Mouse (Mus musculus) CH12.LX (cell line): ENCODE measurements at regions not wholly inside any gene's neighbourhood (a gene's known extent, or its start where the extent isn't known, plus 50 kb on each side); places are given as distances from the start of the nearest gene placed in this dataset.

Source experiments
- DNase-seq: peaks from one replicate; pipeline ENCODE4 v3.0.0-alpha.2; 2013; ENCODE audit errors: extremely low read depth
- H3K27ac ChIP-seq: 2 replicates; pipeline ENCODE4 v1.5.1; 2012; ENCODE audit warnings: low read depth, mild to moderate bottlenecking, control low read depth, moderate library complexity; ENCODE audit not compliant: insufficient read depth
- H3K27me3 ChIP-seq: replicated peaks from 2 replicates; pipeline ENCODE3; 2012; ENCODE audit warnings: inconsistent platforms
- H3K36me3 ChIP-seq, 2 experiments: replicated peaks in 1 of 2; 2 replicates each; pipeline versions ENCODE3 to v1.6.1; 2012; ENCODE audit warnings: inconsistent platforms in 1 of 2, low read length in 1 of 2, mild to moderate bottlenecking in 1 of 2, mixed read lengths in 1 of 2, moderate library complexity in 1 of 2; ENCODE audit not compliant: control insufficient read depth in 1 of 2, insufficient read depth in 1 of 2
- H3K4me1 ChIP-seq, 2 experiments: 2 replicates each; pipeline ENCODE4 v1.6.1; 2012; ENCODE audit warnings: inconsistent platforms in 1 of 2, moderate library complexity in 1 of 2; ENCODE audit not compliant: insufficient read depth in 2 of 2, control insufficient read depth in 1 of 2
- H3K4me2 ChIP-seq: 2 replicates; pipeline ENCODE4 v1.6.1; 2012; ENCODE audit warnings: low read depth, mild to moderate bottlenecking, control low read depth; ENCODE audit not compliant: poor library complexity, insufficient read depth, severe bottlenecking
- H3K4me3 ChIP-seq, 3 experiments: fragments of 150-350 bp in 1 of 3; sonication (generic) in 1 of 3; replicated peaks in 1 of 3; 2 replicates each; pipeline versions ENCODE3 to v1.5.1; 2011 to 2012; ENCODE audit warnings: low read depth in 2 of 3, low read length in 2 of 3, mild to moderate bottlenecking in 2 of 3, moderate library complexity in 2 of 3, control low read depth in 1 of 3, improper control_type of control experiment in 1 of 3, inconsistent platforms in 1 of 3, mixed read lengths in 1 of 3; ENCODE audit not compliant: poor library complexity in 1 of 3
- H3K79me2 ChIP-seq: replicated peaks from 2 replicates; pipeline ENCODE4 v1.6.1; 2012; ENCODE audit warnings: mild to moderate bottlenecking, moderate library complexity; ENCODE audit not compliant: control insufficient read depth, poor library complexity, insufficient read depth, severe bottlenecking; ENCODE audit errors: extremely low read depth
- H3K9ac ChIP-seq: 2 replicates; pipeline ENCODE4 v1.6.1; 2012; ENCODE audit warnings: low read depth, mild to moderate bottlenecking, control low read depth, moderate library complexity; ENCODE audit not compliant: insufficient read depth
- H3K9me3 ChIP-seq: replicated peaks from 2 replicates; pipeline ENCODE3; 2012; ENCODE audit warnings: low read length, inconsistent platforms, mixed read lengths
- BHLHE40 ChIP-seq: IDR thresholded peaks from 2 replicates; pipeline ENCODE4 v1.6.1; 2011; ENCODE audit warnings: mild to moderate bottlenecking, low read depth, low read length, improper control_type of control experiment
- CHD2 ChIP-seq: IDR thresholded peaks from 2 replicates; pipeline ENCODE4 v1.6.1; 2011; ENCODE audit warnings: low read length, improper control_type of control experiment
- CTCF ChIP-seq, 2 experiments: IDR thresholded peaks in 1 of 2; conservative IDR thresholded peaks in 1 of 2; 2 replicates each; pipeline ENCODE4 v1.5.1; 2011 to 2012; ENCODE audit warnings: low read depth in 2 of 2, low read length in 2 of 2, improper control_type of control experiment in 1 of 2, inconsistent platforms in 1 of 2, mild to moderate bottlenecking in 1 of 2, moderate library complexity in 1 of 2
- E2F4 ChIP-seq: IDR thresholded peaks from 2 replicates; pipeline ENCODE4 v1.6.1; 2011; ENCODE audit warnings: low read depth, low read length, improper control_type of control experiment; ENCODE audit not compliant: insufficient replicate concordance
- ELF1 ChIP-seq: IDR thresholded peaks from 2 replicates; pipeline ENCODE4 v1.6.1; 2014; ENCODE audit warnings: low read depth, mild to moderate bottlenecking, inconsistent platforms, low read length, improper control_type of control experiment
- ETS1 ChIP-seq: conservative IDR thresholded peaks from 2 replicates; pipeline ENCODE4 v1.6.1; 2012; ENCODE audit warnings: low read depth, mild to moderate bottlenecking, inconsistent platforms, low read length, improper control_type of control experiment, moderate library complexity
- GABPA ChIP-seq: IDR thresholded peaks from 2 replicates; pipeline ENCODE4 v1.6.1; 2012; ENCODE audit warnings: low read depth, low read length, improper control_type of control experiment, inconsistent platforms; ENCODE audit not compliant: insufficient replicate concordance
- HCFC1 ChIP-seq: IDR thresholded peaks from 2 replicates; pipeline ENCODE4 v1.6.1; 2012; ENCODE audit warnings: low read depth, mild to moderate bottlenecking, inconsistent platforms, low read length, improper control_type of control experiment
- IRF4 ChIP-seq: IDR thresholded peaks from 2 replicates; pipeline ENCODE4 v1.6.1; 2014; ENCODE audit warnings: low read depth, mild to moderate bottlenecking, inconsistent platforms, low read length, improper control_type of control experiment
- JUN ChIP-seq: IDR thresholded peaks from 2 replicates; pipeline ENCODE4 v1.6.1; 2011; ENCODE audit warnings: low read depth, mild to moderate bottlenecking, low read length, improper control_type of control experiment, moderate library complexity; ENCODE audit not compliant: insufficient read depth
- JUND ChIP-seq: conservative IDR thresholded peaks from 2 replicates; pipeline ENCODE4 v1.6.1; 2011; ENCODE audit warnings: low read depth, low read length, improper control_type of control experiment
- MAFK ChIP-seq: IDR thresholded peaks from 2 replicates; pipeline ENCODE4 v1.6.1; 2011; ENCODE audit warnings: low read length, improper control_type of control experiment; ENCODE audit not compliant: insufficient replicate concordance
- MAX ChIP-seq: IDR thresholded peaks from 2 replicates; pipeline ENCODE4 v1.6.1; 2011; ENCODE audit warnings: low read length, improper control_type of control experiment
- NELFE ChIP-seq: IDR thresholded peaks from 2 replicates; pipeline ENCODE4 v1.6.1; 2011; ENCODE audit warnings: low read depth, low read length, improper control_type of control experiment
- NRF1 ChIP-seq: IDR thresholded peaks from 2 replicates; pipeline ENCODE4 v1.6.1; 2014; ENCODE audit warnings: low read depth, mild to moderate bottlenecking, inconsistent platforms, low read length, improper control_type of control experiment, moderate library complexity
- PAX5 ChIP-seq: IDR thresholded peaks from 2 replicates; pipeline ENCODE4 v1.6.1; 2012; ENCODE audit warnings: low read length, inconsistent platforms, mixed read lengths
- POLR2A ChIP-seq: IDR thresholded peaks from 2 replicates; pipeline ENCODE4 v1.6.1; 2011; ENCODE audit warnings: low read depth, mild to moderate bottlenecking, improper control_type of control experiment, low read length
- POLR2AphosphoS2 ChIP-seq: IDR thresholded peaks from 2 replicates; pipeline ENCODE4 v1.6.1; 2011; ENCODE audit warnings: low read depth, low read length, improper control_type of control experiment
- SIN3A ChIP-seq: IDR thresholded peaks from 2 replicates; pipeline ENCODE4 v1.6.1; 2012; ENCODE audit warnings: low read length, improper control_type of control experiment, inconsistent platforms
- UBTF ChIP-seq: IDR thresholded peaks from 2 replicates; pipeline ENCODE4 v1.6.1; 2012; ENCODE audit warnings: low read depth, mild to moderate bottlenecking, inconsistent platforms, low read length, improper control_type of control experiment, moderate library complexity
- USF1 ChIP-seq: IDR thresholded peaks from 2 replicates; pipeline ENCODE4 v1.6.1; 2014; ENCODE audit warnings: low read depth, mild to moderate bottlenecking, inconsistent platforms, low read length, improper control_type of control experiment
- USF2 ChIP-seq: conservative IDR thresholded peaks from 2 replicates; pipeline ENCODE4 v1.6.1; 2011; ENCODE audit warnings: low read depth, low read length, improper control_type of control experiment
- ZKSCAN1 ChIP-seq: IDR thresholded peaks from 2 replicates; pipeline ENCODE4 v1.6.1; 2012; ENCODE audit warnings: low read depth, inconsistent platforms, low read length, improper control_type of control experiment, borderline replicate concordance
- ZNF384 ChIP-seq: IDR thresholded peaks from 2 replicates; pipeline ENCODE4 v1.6.1; 2012; ENCODE audit warnings: low read depth, low read length, improper control_type of control experiment, inconsistent platforms
- dilution Hi-C: fragments of 300-500 bp; cut with MboI; formaldehyde crosslinking; loops from 2 replicates; pipeline ENCODE4 v1.14.3; 2020; ENCODE audit warnings: low sequenced_read_pairs; ENCODE audit not compliant: extremely low pct_unique_long_range_greater_than_20kb, extremely low pct_ligation_motif_present
- in situ Hi-C: fragments of 300-500 bp; cut with MboI; formaldehyde crosslinking; loops from 3 replicates; pipeline ENCODE4 v1.14.3; 2019; ENCODE audit warnings: low sequenced_read_pairs, low pct_ligation_motif_present, low pct_unique_long_range_greater_than_20kb, mixed read lengths

GRCm38 (mm10) chr17:4906504-4906903, 87.6 kb upstream of the Arid1b start:
- TF ChIP-seq ZNF384, result no peak
- Histone ChIP-seq H3K27ac (no peak overlapping the region), H3K27me3 (peaks cover 17% of the 10 kb centered on the region), H3K4me1 (peaks cover 0 to 5% of the 10 kb centered on the region in 2 experiments; a peak in 1 of 4 replicates), H3K9ac (no peak overlapping the region), H3K79me2 (no peaks in the 10 kb centered on the region), H3K4me2 (no peak overlapping the region), H3K9me3 (no peaks in the 10 kb centered on the region), H3K36me3 (no peaks in the 10 kb centered on the region), H3K4me3 (no peak overlapping the region)
- dilution Hi-C loops (no loop called here), in situ Hi-C loops (no loop called here)
- no peak for DNase-seq

- peak overlapping the region; percentile 23 to 34 (median 32) for H3K4me3 ChIP-seq
- dilution Hi-C loops, result no loop called here
- peak; percentile 18 for DNase-seq
- H3K27me3 ChIP-seq, result peaks cover 19% of the 10 kb centered on the region
- H3K79me2 ChIP-seq, result no peaks in the 10 kb centered on the region
- H3K4me1 ChIP-seq, result peaks cover 0 to 5% of the 10 kb centered on the region in 2 experiments; a peak in 1 of 4 replicates
- no peak overlapping the region for H3K27ac ChIP-seq
- no peaks in the 10 kb centered on the region for H3K36me3 ChIP-seq
- peak overlapping the region; percentile 89 for H3K4me2 ChIP-seq
- in situ Hi-C loops, result no loop called here
- H3K9ac ChIP-seq, result peak overlapping the region; percentile 74
- H3K9me3 ChIP-seq, result no peaks in the 10 kb centered on the region
- no peak for TF ChIP-seq SIN3A
- TF ChIP-seq USF1, result no peak
- TF ChIP-seq E2F4, result no peak
- no peak for TF ChIP-seq NRF1
- peak; percentile 67 for TF ChIP-seq ZNF384
- TF ChIP-seq BHLHE40, result no peak
Measured at GRCm38 (mm10) chr17:4907181-4907752, 86.9 kb upstream of the Arid1b start.

GRCm38 (mm10) chr17:4907841-4908571, 86.1 kb upstream of the Arid1b start:
- DNase-seq, result peak; percentile 71
- H3K9ac ChIP-seq, result peak overlapping the region; percentile 91
- no peaks in the 10 kb centered on the region for H3K79me2 ChIP-seq
- no peak overlapping the region for H3K27ac ChIP-seq
- peaks cover 0 to 5% of the 10 kb centered on the region in 2 experiments; a peak in 1 of 4 replicates for H3K4me1 ChIP-seq
- no peaks in the 10 kb centered on the region for H3K36me3 ChIP-seq
- H3K4me2 ChIP-seq, result peak overlapping the region; percentile 97
- H3K27me3 ChIP-seq, result peaks cover 19% of the 10 kb centered on the region
- dilution Hi-C loops, result no loop called here
- in situ Hi-C loops, result no loop called here
- H3K9me3 ChIP-seq, result no peaks in the 10 kb centered on the region
- peak overlapping the region; percentile 45 to 72 (median 63) for H3K4me3 ChIP-seq
- TF ChIP-seq NRF1 (peak; percentile 89), JUN (no peak), USF2 (no peak), HCFC1 (peak; percentile 29; the same call in 1 of the 2 replicates), JUND (no peak), ETS1 (0 out of 2 replicates have a peak, but pooled peaks have one; percentile 6), POLR2AphosphoS2 (no peak), BHLHE40 (peak; percentile 5; the same call in 1 of the 2 replicates), MAFK (no peak), NELFE (0 out of 2 replicates have a peak, but pooled peaks have one; percentile 12), CTCF (conservative IDR thresholded peaks at IDR 0.05 in 1 of 2, IDR thresholded peaks at IDR 0.05 in 1 of 2; ENCODE audit: low read depth in 2 of 2, low read length in 2 of 2) (no peak), UBTF (peak; percentile 52; the same call in 1 of the 2 replicates), MAX (peak; percentile 72), CHD2 (no peak), POLR2A (peak; percentile 60; the same call in 1 of the 2 replicates), PAX5 (no peak), IRF4 (no peak; the same call in 1 of the 2 replicates), ELF1 (no peak), GABPA (no peak), ZKSCAN1 (no peak)
